Mouse (Mus musculus) liver, postnatal 0 days (tissue): ENCODE data around the gene Pde4d.
A peak's percentile ranks its signal among the peaks of the same experiment; 100 is the strongest.

Experiments
- CTCF ChIP-seq: sonication (generic); IDR thresholded peaks from 2 replicates; pipeline ENCODE4 v1.5.1; 2016; ENCODE audit warnings: antibody characterized with exemption, low read depth
- EP300 ChIP-seq: IDR thresholded peaks from 2 replicates; pipeline ENCODE4 v1.6.1; 2016; ENCODE audit warnings: antibody characterized with exemption, low read depth, mild to moderate bottlenecking

DNA sequence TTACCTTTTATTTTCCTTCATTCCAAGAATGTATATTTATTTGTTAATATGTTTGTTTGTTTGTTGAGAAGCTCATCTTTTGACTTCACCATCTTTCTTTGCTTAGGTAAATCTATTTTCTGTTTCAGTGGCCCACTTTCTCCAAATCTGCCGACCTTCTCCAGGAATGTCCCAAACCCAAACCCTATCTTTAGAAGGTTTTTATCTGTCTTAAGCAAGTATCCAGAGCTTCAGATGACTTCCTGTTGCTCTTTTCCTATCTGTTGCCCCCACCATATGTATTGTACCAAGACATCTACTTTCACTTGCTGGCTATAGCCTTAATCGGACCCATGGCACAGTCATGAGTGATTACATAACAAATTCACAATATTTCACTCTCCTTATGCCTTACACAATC, 1238.4 kb downstream of the Pde4d start:
- TF ChIP-seq CTCF, result no peak
- TF ChIP-seq EP300, result peak; percentile 81
